Mouse (Mus musculus): Measurements from ENCODE around the gene Kcnip4.

DNA sequence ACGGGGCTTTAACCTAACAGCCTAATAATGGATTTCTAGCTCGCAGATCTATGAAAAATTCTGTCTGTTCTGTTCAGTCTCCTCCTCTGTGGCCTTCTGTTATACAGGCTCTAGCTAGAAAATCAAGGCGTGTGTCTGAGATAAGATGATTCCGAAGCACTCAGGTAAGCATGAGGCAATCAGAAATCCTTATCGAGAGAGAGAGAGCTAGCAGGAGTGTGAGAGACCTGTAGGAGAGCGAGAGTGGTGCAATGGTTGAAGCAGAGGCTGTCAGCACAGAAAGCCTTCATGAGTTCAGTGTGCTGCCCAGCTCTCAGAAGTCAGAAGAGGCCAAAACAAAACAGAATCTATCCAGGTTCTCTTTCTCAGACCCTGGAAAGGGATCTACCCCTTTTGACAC lies 888.0 kb downstream of the Kcnip4 start:
- TF ChIP-seq POLR2A (IDR thresholded peaks at IDR 0.05; ENCODE audit: control insufficient read depth, extremely low read depth, insufficient read depth, low read length, poor library complexity) (no peak), CTCF (IDR thresholded peaks at IDR 0.05; ENCODE audit: borderline replicate concordance, control insufficient read depth, extremely low read depth, insufficient read depth, low read length, poor library complexity) (no peak)

All from thymus, adult 2 months (tissue).